In genomic region chr4:23622231-23622630, GRCm38 (mm10) we compare ENCODE assay signal across 24 mouse cellular contexts.
DNase-seq lines count a peak whose midpoint lies in the region; ATAC-seq lines count a peak whose summit lies in the region.
"Had no signal": no experiment of that assay in that cellular context is flagged by ENCODE, and none has a peak within 500 bp of the region (broad histone marks: within the 10 kb centered on the region; RNA-seq: fewer than 3 reads in every experiment).

No protein-coding gene starts in this region.

- H3K27me3 ChIP-seq in midbrain, embryonic 11.5 days (ENCODE audit: control insufficient read depth, insufficient read depth, low read length), result no peaks in the 10 kb centered on the region
- no peaks in the 10 kb centered on the region for H3K27me3 ChIP-seq in midbrain, embryonic 15.5 days (replicated peaks)
- H3K27me3 ChIP-seq: CH12.LX; embryonic facial prominence, embryonic 12.5 days; forebrain, embryonic 13.5 days; forebrain, embryonic 15.5 days; Patski had no signal

- H3K4me3 ChIP-seq in midbrain, embryonic 11.5 days (ENCODE audit: low read depth, low read length), result no peak overlapping the region
- H3K4me3 ChIP-seq in midbrain, embryonic 15.5 days, result no peak overlapping the region
- H3K4me3 ChIP-seq: embryonic facial prominence, embryonic 10.5 days; embryonic facial prominence, embryonic 12.5 days; forebrain, embryonic 13.5 days; forebrain, embryonic 15.5 days had no signal

- no peaks in the 10 kb centered on the region for H3K9me3 ChIP-seq in midbrain, embryonic 11.5 days (ENCODE audit: control insufficient read depth, low read length)
- no peaks in the 10 kb centered on the region for H3K9me3 ChIP-seq in midbrain, embryonic 15.5 days
- H3K9me3 ChIP-seq: embryonic facial prominence, embryonic 10.5 days; embryonic facial prominence, embryonic 12.5 days; forebrain, embryonic 13.5 days; forebrain, embryonic 15.5 days; G1E had no signal

- no peak overlapping the region for H3K9ac ChIP-seq in midbrain, embryonic 11.5 days (ENCODE audit: low read length)
- no peak overlapping the region for H3K9ac ChIP-seq in midbrain, embryonic 15.5 days
- H3K9ac ChIP-seq: embryonic facial prominence, embryonic 12.5 days; forebrain, embryonic 13.5 days; forebrain, embryonic 15.5 days; forebrain, postnatal 0 days had no signal

- no peaks in the 10 kb centered on the region for H3K4me1 ChIP-seq in midbrain, embryonic 11.5 days (ENCODE audit: control insufficient read depth, insufficient read depth, low read length)
- no peaks in the 10 kb centered on the region for H3K4me1 ChIP-seq in midbrain, embryonic 15.5 days
- H3K4me1 ChIP-seq: embryonic facial prominence, embryonic 10.5 days; embryonic facial prominence, embryonic 12.5 days; forebrain, embryonic 13.5 days; forebrain, embryonic 15.5 days had no signal

- no peak for ATAC-seq in midbrain, embryonic 11.5 days (ENCODE audit: low FRiP score)
- ATAC-seq in midbrain, embryonic 15.5 days (replicated peaks), result no peak
- ATAC-seq: activated CD4-positive, CD25-positive, alpha-beta regulatory T cell, adult 4 months; CD4-positive, CD25-positive, alpha-beta regulatory T cell, adult 4 months; forebrain, embryonic 13.5 days; forebrain, embryonic 15.5 days; forebrain, postnatal 0 days; Patski had no signal

- H3K27ac ChIP-seq in midbrain, embryonic 11.5 days (ENCODE audit: low read depth, low read length), result no peak overlapping the region
- no peak overlapping the region for H3K27ac ChIP-seq in midbrain, embryonic 15.5 days
- H3K27ac ChIP-seq: embryonic facial prominence, embryonic 10.5 days; embryonic facial prominence, embryonic 12.5 days; forebrain, embryonic 13.5 days; forebrain, embryonic 15.5 days had no signal

- no peak overlapping the region for H3K4me2 ChIP-seq in midbrain, embryonic 11.5 days
- H3K4me2 ChIP-seq in midbrain, embryonic 15.5 days, result no peak overlapping the region
- H3K4me2 ChIP-seq: embryonic facial prominence, embryonic 12.5 days; forebrain, embryonic 13.5 days; forebrain, embryonic 15.5 days had no signal

- no peaks in the 10 kb centered on the region for H3K36me3 ChIP-seq in midbrain, embryonic 11.5 days (ENCODE audit: control insufficient read depth, insufficient read depth, low read length)
- no peaks in the 10 kb centered on the region for H3K36me3 ChIP-seq in midbrain, embryonic 15.5 days (replicated peaks)
- H3K36me3 ChIP-seq: embryonic facial prominence, embryonic 10.5 days; embryonic facial prominence, embryonic 12.5 days; forebrain, embryonic 15.5 days; G1E had no signal

- DNase-seq in midbrain, embryonic 11.5 days (ENCODE audit: low spot score, missing footprints), result peak; percentile 64
- DNase-seq in R1 (ENCODE audit: low read depth, low spot score), result peak; percentile 96
- DNase-seq in right cerebral cortex, postnatal 25 days, result no peak
- DNase-seq in cerebellum, adult 9-10 months, result no peak
- DNase-seq: adrenal gland, adult 8-10 months; adrenal gland, postnatal 14 days; adrenal gland, postnatal 36 days; B cell, adult 2 months; cerebellum, adult 11 months; cerebellum, adult 18-20 months; cerebellum, adult 8-10 months; cerebellum, postnatal 10 days; cerebellum, postnatal 25 days; forebrain, postnatal 0 days had no signal

Comparison
In these comparisons a context has a peak if more than half of its experiments do, and no peak if none do; other contexts are left out.
1. DNase-seq: peak in midbrain, embryonic 11.5 days (single experiment) and R1 (single experiment); none in right cerebral cortex, postnatal 25 days (single experiment) and cerebellum, adult 9-10 months (single experiment).